Mouse (Mus musculus) neural tube, embryonic 13.5 days (tissue): ENCODE data around the gene Gm17324. TPM values are rescaled to one million over a fixed set of nuclear protein-coding genes. Genes with fewer than 3 reads are reported as not detected.

Experiments used
- ATAC-seq: fragments of 200-750 bp; cut with Nextera tagmentation; 2 replicates; pipeline ENCODE4 v1.8.0; 2017; ENCODE audit warnings: low read depth, mild to moderate bottlenecking, moderate TSS enrichment, moderate library complexity
- H3K27ac ChIP-seq: fragments of 300-500 bp; sonication (generic); replicated peaks from 2 replicates; pipeline ENCODE4 v1.5.1; 2015; ENCODE audit warnings: moderate library complexity, mild to moderate bottlenecking, inconsistent platforms
- H3K27me3 ChIP-seq: fragments of 300-500 bp; sonication (generic); 2 replicates; pipeline ENCODE4 v1.6.1; 2015; ENCODE audit warnings: mild to moderate bottlenecking, inconsistent platforms
- H3K36me3 ChIP-seq: fragments of 300-500 bp; sonication (generic); 2 replicates; pipeline ENCODE4 v1.6.1; 2015; ENCODE audit warnings: mild to moderate bottlenecking, inconsistent platforms
- H3K4me1 ChIP-seq: fragments of 300-500 bp; sonication (generic); replicated peaks from 2 replicates; pipeline ENCODE4 v1.6.1; 2015; ENCODE audit warnings: inconsistent platforms
- H3K4me2 ChIP-seq: fragments of 300-500 bp; sonication (generic); 2 replicates; pipeline ENCODE4 v1.6.1; 2015; ENCODE audit warnings: inconsistent platforms, mild to moderate bottlenecking, moderate library complexity
- H3K4me3 ChIP-seq: fragments of 300-500 bp; sonication (generic); 2 replicates; pipeline ENCODE4 v1.5.1; 2015; ENCODE audit warnings: mild to moderate bottlenecking, inconsistent platforms
- H3K9ac ChIP-seq: fragments of 300-500 bp; sonication (generic); 2 replicates; pipeline ENCODE4 v1.6.1; 2015; ENCODE audit warnings: moderate library complexity, mild to moderate bottlenecking, inconsistent platforms
- H3K9me3 ChIP-seq: fragments of 300-500 bp; sonication (generic); 2 replicates; pipeline ENCODE4 v1.6.1; 2016; ENCODE audit warnings: inconsistent platforms
- WGBS: fragments of 180-500 bp; shearing (Covaris S2); methylation state at CpG from one replicate; pipeline ENCODE4 v1.1.7; 2015; 5-methylcytosine and 5-hydroxymethylcytosine counted together
- microRNA-seq: library from miRNA; unstranded; fragments of <30 nt; microRNA quantifications from one replicate; pipeline ENCODE4, GENCODE M21; 2016
- polyA plus RNA-seq: library from polyadenylated mRNA; unstranded; fragments of >200 nt; fragmentation: Nextera tagmentation; extraction: Ambion mirVana; gene quantifications from 2 replicates; pipeline ENCODE4 v1.2.1, GENCODE M21; 2015

Gm17324 gene
- polyA plus RNA-seq, 1 experiment from 2014 or later = 1.3 TPM

DNA sequence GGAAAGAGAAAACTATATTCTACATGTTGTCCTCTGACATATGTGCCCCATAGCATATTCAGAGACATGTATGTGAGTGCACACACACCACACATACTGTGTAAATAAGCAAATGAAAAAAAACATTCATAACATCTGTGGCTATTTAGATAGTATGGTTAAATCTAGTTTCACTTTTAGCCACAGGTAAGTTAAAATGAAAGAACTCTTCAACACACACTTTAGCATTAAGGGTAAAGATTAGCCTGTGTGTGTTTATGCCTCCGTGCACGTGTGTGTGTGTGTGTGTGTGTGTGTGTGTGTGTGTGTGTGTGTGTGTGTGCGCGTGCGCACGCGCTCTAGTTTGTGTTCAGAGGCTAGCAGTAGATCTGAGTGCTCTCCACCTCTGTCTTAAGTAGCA, 47.0 kb downstream of the Gm17324 start:
- ATAC-seq = no peak
- 86% methylated on average over 7 of the region's 7 CpGs for WGBS
- Histone ChIP-seq H3K27me3 (peaks cover 20% of the 10 kb centered on the region), H3K9ac (no peak overlapping the region), H3K27ac (no peak overlapping the region), H3K36me3 (no peaks in the 10 kb centered on the region), H3K4me3 (no peak overlapping the region), H3K9me3 (no peaks in the 10 kb centered on the region), H3K4me2 (no peak overlapping the region), H3K4me1 (no peaks in the 10 kb centered on the region)

GRCm38 (mm10) chr9:78400570-78400969, 48.0 kb downstream of the Gm17324 start:
- Histone ChIP-seq H3K36me3 (no peaks in the 10 kb centered on the region), H3K27ac (no peak overlapping the region), H3K4me3 (no peak overlapping the region), H3K9me3 (no peaks in the 10 kb centered on the region), H3K27me3 (peaks cover 30% of the 10 kb centered on the region), H3K4me2 (no peak overlapping the region), H3K9ac (no peak overlapping the region), H3K4me1 (peaks cover 6% of the 10 kb centered on the region)
- ATAC-seq = no peak
- WGBS = 89% methylated on average over 5 of the region's 5 CpGs

Small RNA genes within 50 kb of the gene (microRNA-seq; reads per million reads assigned to microRNA genes)
- not detected for gene Gm26377

Other genes starting within 250 kb of the Gm17324 start
- not detected in 2 replicates for gene Gsta1, start 218.1 kb downstream of the Gm17324 start, polyA plus RNA-seq
- gene Gm3776, start 191.7 kb downstream of the Gm17324 start, polyA plus RNA-seq = not detected in 2 replicates
- gene Gm10639, start 158.9 kb downstream of the Gm17324 start, polyA plus RNA-seq = not detected in 2 replicates
- gene Omt2a, start 134.0 kb downstream of the Gm17324 start, polyA plus RNA-seq = not detected in 2 replicates
- gene Omt2b, start 121.2 kb downstream of the Gm17324 start, polyA plus RNA-seq = not detected in 2 replicates
- gene Gsta2, start 93.0 kb downstream of the Gm17324 start, polyA plus RNA-seq = not detected in 2 replicates
- 1.9 TPM in 2 replicates for gene Dppa5a, start 80.6 kb downstream of the Gm17324 start, polyA plus RNA-seq
- 2.6 and 4.6 TPM in 2 replicates for gene Ooep, start 70.1 kb downstream of the Gm17324 start, polyA plus RNA-seq
- 0.18 and 0.25 TPM in 2 replicates for gene Ddx43, start 53.0 kb downstream of the Gm17324 start, polyA plus RNA-seq
- 0.64 and 0.85 TPM in 2 replicates for gene Cgas, start 5.5 kb downstream of the Gm17324 start, polyA plus RNA-seq
- gene Mto1, start 578 bp downstream of the Gm17324 start, polyA plus RNA-seq = 26.6 and 28.4 TPM in 2 replicates
- gene Eef1a1, start 40.4 kb upstream of the Gm17324 start, polyA plus RNA-seq = 3,346 and 3,414 TPM in 2 replicates
- 15.6 and 19.8 TPM in 2 replicates for gene Slc17a5, start 139.3 kb upstream of the Gm17324 start, polyA plus RNA-seq
- 1.4 and 2.4 TPM in 2 replicates for gene Cd109, start 166.8 kb upstream of the Gm17324 start, polyA plus RNA-seq